Mouse (Mus musculus): ENCODE data around the gene Ccdc69. TPM values are rescaled to one million over a fixed set of nuclear protein-coding genes. Genes with fewer than 3 reads are reported as not detected.

Ccdc69 gene
- polyA plus RNA-seq, 1 experiment from 2014 or later = 3.6 TPM

DNA sequence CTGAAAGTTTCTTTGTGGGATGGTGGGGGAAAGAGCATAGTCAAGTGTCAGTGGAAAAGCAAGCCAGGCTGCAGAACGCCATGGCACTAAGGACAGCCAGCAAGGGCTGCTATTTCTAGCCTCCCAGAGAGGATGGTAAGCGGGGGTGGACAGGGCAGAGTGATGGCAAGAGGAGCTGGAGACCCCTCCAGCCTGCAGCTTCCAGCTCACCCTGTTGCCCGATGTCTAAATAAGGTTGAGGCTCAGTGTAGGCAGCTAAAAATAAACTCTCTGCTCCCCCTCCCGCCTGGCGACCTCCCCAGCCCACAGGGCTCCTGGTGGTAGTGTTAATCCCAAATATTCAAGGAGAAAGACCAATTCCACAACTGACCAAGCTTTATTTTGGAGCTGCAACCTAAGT lies 7.5 kb upstream of the Ccdc69 start:
- 0 out of 2 replicates have a peak, but pooled peaks cover 2% of the 10 kb centered on the region for H3K9me3 ChIP-seq (ENCODE audit: control insufficient read depth, low read length)
- no peak overlapping the region for H3K27ac ChIP-seq (ENCODE audit: low read depth, low read length)
- H3K4me2 ChIP-seq (replicated peaks; ENCODE audit: low read depth, low read length) = no peak overlapping the region
- no peak overlapping the region for H3K9ac ChIP-seq (ENCODE audit: low read depth, low read length)
- WGBS = 58% methylated on average over 5 of the region's 5 CpGs
- no peaks in the 10 kb centered on the region for H3K4me1 ChIP-seq (ENCODE audit: control insufficient read depth, insufficient read depth, low read length)
- ATAC-seq (ENCODE audit: low FRiP score, low TSS enrichment) = no peak
- H3K27me3 ChIP-seq (ENCODE audit: control insufficient read depth, insufficient read depth, low read length) = no peaks in the 10 kb centered on the region
- H3K36me3 ChIP-seq (ENCODE audit: control insufficient read depth, insufficient read depth, low read length) = no peaks in the 10 kb centered on the region
- no peak overlapping the region for H3K4me3 ChIP-seq (ENCODE audit: low read length)

GRCm38 (mm10) chr11:55084629-55085028 lies 6.7 kb upstream of the Ccdc69 start:
- Histone ChIP-seq H3K27ac (ENCODE audit: low read depth, low read length) (no peak overlapping the region), H3K4me1 (ENCODE audit: control insufficient read depth, insufficient read depth, low read length) (no peaks in the 10 kb centered on the region), H3K9me3 (ENCODE audit: control insufficient read depth, low read length) (0 out of 2 replicates have a peak, but pooled peaks cover 4% of the 10 kb centered on the region), H3K9ac (ENCODE audit: low read depth, low read length) (no peak overlapping the region), H3K27me3 (ENCODE audit: control insufficient read depth, insufficient read depth, low read length) (no peaks in the 10 kb centered on the region), H3K4me3 (ENCODE audit: low read length) (no peak overlapping the region), H3K4me2 (replicated peaks; ENCODE audit: low read depth, low read length) (no peak overlapping the region), H3K36me3 (ENCODE audit: control insufficient read depth, insufficient read depth, low read length) (no peaks in the 10 kb centered on the region)
- WGBS = 55% methylated on average over 4 of the region's 4 CpGs
- no peak for ATAC-seq (ENCODE audit: low FRiP score, low TSS enrichment)

GRCm38 (mm10) chr11:55081206-55081605 lies 3.3 kb upstream of the Ccdc69 start:
- Histone ChIP-seq H3K4me1 (ENCODE audit: control insufficient read depth, insufficient read depth, low read length) (peaks cover 15% of the 10 kb centered on the region), H3K27ac (ENCODE audit: low read depth, low read length) (no peak overlapping the region), H3K9ac (ENCODE audit: low read depth, low read length) (no peak overlapping the region), H3K27me3 (ENCODE audit: control insufficient read depth, insufficient read depth, low read length) (no peaks in the 10 kb centered on the region), H3K4me2 (replicated peaks; ENCODE audit: low read depth, low read length) (no peak overlapping the region), H3K4me3 (ENCODE audit: low read length) (no peak overlapping the region), H3K36me3 (ENCODE audit: control insufficient read depth, insufficient read depth, low read length) (no peaks in the 10 kb centered on the region), H3K9me3 (ENCODE audit: control insufficient read depth, low read length) (0 out of 2 replicates have a peak, but pooled peaks cover 4% of the 10 kb centered on the region)
- ATAC-seq (ENCODE audit: low FRiP score, low TSS enrichment) = no peak
- 86% methylated on average over 9 of the region's 9 CpGs for WGBS

DNA sequence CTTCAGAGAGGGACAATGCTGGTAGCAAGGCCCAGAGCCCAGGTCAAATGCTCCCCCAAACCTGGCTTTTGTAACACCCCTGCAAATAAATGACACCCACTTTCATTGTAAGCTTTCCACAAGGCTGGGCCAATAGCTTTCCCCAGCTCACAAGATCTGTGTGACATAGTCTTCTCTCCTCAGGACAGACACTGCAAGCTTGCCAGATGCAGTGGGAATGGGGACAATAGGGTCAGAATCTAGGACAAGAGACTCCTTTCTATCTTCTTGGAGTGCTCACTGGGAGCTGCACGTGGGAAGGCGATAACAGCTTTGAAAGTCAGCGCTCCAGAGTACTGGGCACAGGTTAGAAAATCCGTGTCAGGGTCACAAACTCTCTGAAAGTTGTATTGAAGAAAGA lies 1.2 kb upstream of the Ccdc69 start:
- H3K9me3 ChIP-seq (ENCODE audit: control insufficient read depth, low read length) = 0 out of 2 replicates have a peak, but pooled peaks cover 4% of the 10 kb centered on the region
- no peak overlapping the region for H3K4me2 ChIP-seq (replicated peaks; ENCODE audit: low read depth, low read length)
- no peak overlapping the region for H3K9ac ChIP-seq (ENCODE audit: low read depth, low read length)
- peaks cover 15% of the 10 kb centered on the region for H3K4me1 ChIP-seq (ENCODE audit: control insufficient read depth, insufficient read depth, low read length)
- no peaks in the 10 kb centered on the region for H3K36me3 ChIP-seq (ENCODE audit: control insufficient read depth, insufficient read depth, low read length)
- 80% methylated on average over 4 of the region's 4 CpGs for WGBS
- no peaks in the 10 kb centered on the region for H3K27me3 ChIP-seq (ENCODE audit: control insufficient read depth, insufficient read depth, low read length)
- H3K4me3 ChIP-seq (ENCODE audit: low read length) = no peak overlapping the region
- H3K27ac ChIP-seq (ENCODE audit: low read depth, low read length) = no peak overlapping the region
- ATAC-seq (ENCODE audit: low FRiP score, low TSS enrichment) = no peak

- no peak overlapping the region for H3K9ac ChIP-seq (ENCODE audit: low read depth, low read length)
- no peaks in the 10 kb centered on the region for H3K27me3 ChIP-seq (ENCODE audit: control insufficient read depth, insufficient read depth, low read length)
- peaks cover 16% of the 10 kb centered on the region for H3K4me1 ChIP-seq (ENCODE audit: control insufficient read depth, insufficient read depth, low read length)
- ATAC-seq (ENCODE audit: low FRiP score, low TSS enrichment) = no peak
- H3K9me3 ChIP-seq (ENCODE audit: control insufficient read depth, low read length) = 0 out of 2 replicates have a peak, but pooled peaks cover 4% of the 10 kb centered on the region
- no peak overlapping the region for H3K27ac ChIP-seq (ENCODE audit: low read depth, low read length)
- no peak overlapping the region for H3K4me3 ChIP-seq (ENCODE audit: low read length)
- no peak overlapping the region for H3K4me2 ChIP-seq (replicated peaks; ENCODE audit: low read depth, low read length)
- no peaks in the 10 kb centered on the region for H3K36me3 ChIP-seq (ENCODE audit: control insufficient read depth, insufficient read depth, low read length)
- WGBS = 34% methylated on average over 3 of the region's 3 CpGs
Observed at GRCm38 (mm10) chr11:55078502-55078901, 571 bp upstream of the Ccdc69 start.

GRCm38 (mm10) chr11:55076234-55076633 lies 1.7 kb downstream of the Ccdc69 start:
- H3K27me3 ChIP-seq (ENCODE audit: control insufficient read depth, insufficient read depth, low read length) = no peaks in the 10 kb centered on the region
- no peak for ATAC-seq (ENCODE audit: low FRiP score, low TSS enrichment)
- H3K9me3 ChIP-seq (ENCODE audit: control insufficient read depth, low read length) = 0 out of 2 replicates have a peak, but pooled peaks cover 2% of the 10 kb centered on the region
- H3K4me1 ChIP-seq (ENCODE audit: control insufficient read depth, insufficient read depth, low read length) = peaks cover 20% of the 10 kb centered on the region
- WGBS = 79% methylated on average over 5 of the region's 5 CpGs
- no peak overlapping the region for H3K27ac ChIP-seq (ENCODE audit: low read depth, low read length)
- H3K36me3 ChIP-seq (ENCODE audit: control insufficient read depth, insufficient read depth, low read length) = no peaks in the 10 kb centered on the region
- H3K4me2 ChIP-seq (replicated peaks; ENCODE audit: low read depth, low read length) = no peak overlapping the region
- H3K9ac ChIP-seq (ENCODE audit: low read depth, low read length) = no peak overlapping the region
- no peak overlapping the region for H3K4me3 ChIP-seq (ENCODE audit: low read length)

DNA sequence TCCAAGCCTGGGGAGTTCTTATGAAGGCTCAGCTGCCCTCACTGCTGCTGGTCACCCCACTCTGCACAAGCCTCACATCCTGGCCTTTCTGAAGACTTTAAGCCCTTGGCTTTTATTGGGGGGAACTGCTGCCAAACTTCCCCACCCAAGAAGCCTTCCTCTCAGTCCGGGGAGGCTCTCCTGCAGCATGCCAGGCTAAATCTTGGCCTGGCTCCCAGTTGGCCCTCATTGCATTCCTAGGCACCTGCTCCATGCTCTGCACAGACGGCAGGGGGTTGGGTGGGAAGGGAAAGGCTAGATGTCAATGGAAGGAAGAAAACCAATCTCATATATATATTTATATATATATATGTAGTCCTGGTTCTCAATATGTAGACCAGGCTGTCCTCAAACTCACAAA lies 2.3 kb downstream of the Ccdc69 start:
- Histone ChIP-seq H3K9me3 (ENCODE audit: control insufficient read depth, low read length) (0 out of 2 replicates have a peak, but pooled peaks cover 2% of the 10 kb centered on the region), H3K4me2 (replicated peaks; ENCODE audit: low read depth, low read length) (no peak overlapping the region), H3K4me3 (ENCODE audit: low read length) (no peak overlapping the region), H3K36me3 (ENCODE audit: control insufficient read depth, insufficient read depth, low read length) (no peaks in the 10 kb centered on the region), H3K9ac (ENCODE audit: low read depth, low read length) (no peak overlapping the region), H3K4me1 (ENCODE audit: control insufficient read depth, insufficient read depth, low read length) (peaks cover 20% of the 10 kb centered on the region), H3K27me3 (ENCODE audit: control insufficient read depth, insufficient read depth, low read length) (no peaks in the 10 kb centered on the region), H3K27ac (ENCODE audit: low read depth, low read length) (no peak overlapping the region)
- no peak for ATAC-seq (ENCODE audit: low FRiP score, low TSS enrichment)
- WGBS = 77% methylated on average over 2 of the region's 2 CpGs

GRCm38 (mm10) chr11:55073191-55073590 lies 4.7 kb downstream of the Ccdc69 start:
- H3K27ac ChIP-seq (ENCODE audit: low read depth, low read length) = no peak overlapping the region
- no peak overlapping the region for H3K4me3 ChIP-seq (ENCODE audit: low read length)
- WGBS = 49% methylated on average over 10 of the region's 10 CpGs
- ATAC-seq (ENCODE audit: low FRiP score, low TSS enrichment) = no peak
- H3K4me2 ChIP-seq (replicated peaks; ENCODE audit: low read depth, low read length) = no peak overlapping the region
- H3K9me3 ChIP-seq (ENCODE audit: control insufficient read depth, low read length) = no peaks in the 10 kb centered on the region
- peaks cover 20% of the 10 kb centered on the region for H3K4me1 ChIP-seq (ENCODE audit: control insufficient read depth, insufficient read depth, low read length)
- H3K27me3 ChIP-seq (ENCODE audit: control insufficient read depth, insufficient read depth, low read length) = no peaks in the 10 kb centered on the region
- no peaks in the 10 kb centered on the region for H3K36me3 ChIP-seq (ENCODE audit: control insufficient read depth, insufficient read depth, low read length)
- H3K9ac ChIP-seq (ENCODE audit: low read depth, low read length) = no peak overlapping the region

DNA sequence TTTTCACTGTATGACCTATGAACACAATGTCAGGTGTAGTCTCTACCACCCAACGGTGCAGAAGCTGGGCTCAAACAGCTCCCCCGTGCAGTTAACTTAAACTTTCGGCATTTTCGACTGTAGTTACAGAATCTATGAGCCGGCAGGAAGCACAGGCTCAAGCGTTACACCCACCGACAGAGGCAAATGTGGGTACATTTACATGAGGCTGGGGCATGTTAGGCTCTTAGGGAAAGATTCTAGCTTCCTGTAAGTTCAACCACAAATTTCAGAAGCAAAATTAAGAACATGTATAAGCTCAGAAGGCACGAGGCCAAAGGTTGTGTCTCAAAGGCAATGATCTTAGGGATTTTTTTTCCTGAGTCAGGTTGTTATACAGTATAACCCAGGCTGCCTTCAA lies 5.5 kb downstream of the Ccdc69 start:
- Histone ChIP-seq H3K4me3 (ENCODE audit: low read length) (no peak overlapping the region), H3K27me3 (ENCODE audit: control insufficient read depth, insufficient read depth, low read length) (no peaks in the 10 kb centered on the region), H3K27ac (ENCODE audit: low read depth, low read length) (no peak overlapping the region), H3K4me2 (replicated peaks; ENCODE audit: low read depth, low read length) (no peak overlapping the region), H3K36me3 (ENCODE audit: control insufficient read depth, insufficient read depth, low read length) (no peaks in the 10 kb centered on the region), H3K4me1 (ENCODE audit: control insufficient read depth, insufficient read depth, low read length) (peaks cover 14% of the 10 kb centered on the region), H3K9ac (ENCODE audit: low read depth, low read length) (no peak overlapping the region), H3K9me3 (ENCODE audit: control insufficient read depth, low read length) (no peaks in the 10 kb centered on the region)
- no peak for ATAC-seq (ENCODE audit: low FRiP score, low TSS enrichment)
- 74% methylated on average over 8 of the region's 8 CpGs for WGBS

Measured in kidney, embryonic 14.5 days (tissue).